Mouse (Mus musculus) activated CD4-positive, CD25-positive, alpha-beta regulatory T cell, adult 4 months (primary cell): ENCODE measurements around the gene Dnah2. TPM values are rescaled to one million over a fixed set of nuclear protein-coding genes. Genes with fewer than 3 reads are reported as not detected.

Experiments used
- ATAC-seq: one replicate; pipeline ENCODE4 v1.8.0; 2017
- polyA plus RNA-seq, 2 experiments: library from polyadenylated mRNA; unstranded; fragments of 100-300 nt; shearing (Covaris generic); gene quantifications; one replicate each; pipeline ENCODE4 v1.2.1; 2017

Dnah2 gene
- polyA plus RNA-seq, 2 experiments from 2014 or later = 0.19 TPM; not detected in 1

DNA sequence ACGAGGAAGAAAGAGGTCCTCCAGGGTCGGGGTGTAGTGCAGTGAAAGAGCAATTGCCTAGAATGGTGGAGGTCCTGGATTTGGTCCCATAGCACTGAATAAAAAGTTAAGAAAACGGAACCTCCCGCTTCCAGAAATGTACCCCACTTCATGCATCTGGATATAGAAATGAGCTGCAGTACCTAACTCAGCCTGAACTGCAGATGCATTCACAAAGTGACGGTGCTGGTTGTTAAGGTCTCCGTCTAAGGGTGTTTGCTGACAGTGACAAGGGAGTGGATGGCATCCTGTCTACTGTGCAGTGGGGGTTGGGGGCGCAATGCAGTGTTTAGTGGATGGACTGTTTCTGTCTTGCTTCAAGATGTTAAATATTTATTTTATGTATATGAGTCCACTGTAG is 162.2 kb downstream of the Dnah2 start:
- ATAC-seq = no peak

DNA sequence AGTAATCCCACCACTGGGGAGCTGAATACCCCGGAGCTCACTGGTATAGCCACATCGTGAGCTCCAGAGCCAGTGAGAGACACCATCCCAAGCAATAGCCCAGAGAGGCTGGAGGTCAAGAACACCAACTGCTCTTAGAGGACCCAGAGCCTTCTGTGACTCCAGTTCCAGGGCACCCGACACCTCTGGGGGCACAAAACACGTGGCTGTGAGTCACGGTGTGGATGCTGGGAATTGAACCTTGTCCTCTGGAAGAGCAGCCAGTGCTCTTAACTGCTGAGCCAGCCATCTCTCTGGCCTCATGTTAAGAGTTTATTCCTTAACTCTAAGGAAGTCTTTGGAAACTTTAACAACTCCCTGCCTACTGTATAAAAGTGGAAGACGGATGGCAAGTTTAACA is 163.9 kb downstream of the Dnah2 start:
- no peak for ATAC-seq

DNA sequence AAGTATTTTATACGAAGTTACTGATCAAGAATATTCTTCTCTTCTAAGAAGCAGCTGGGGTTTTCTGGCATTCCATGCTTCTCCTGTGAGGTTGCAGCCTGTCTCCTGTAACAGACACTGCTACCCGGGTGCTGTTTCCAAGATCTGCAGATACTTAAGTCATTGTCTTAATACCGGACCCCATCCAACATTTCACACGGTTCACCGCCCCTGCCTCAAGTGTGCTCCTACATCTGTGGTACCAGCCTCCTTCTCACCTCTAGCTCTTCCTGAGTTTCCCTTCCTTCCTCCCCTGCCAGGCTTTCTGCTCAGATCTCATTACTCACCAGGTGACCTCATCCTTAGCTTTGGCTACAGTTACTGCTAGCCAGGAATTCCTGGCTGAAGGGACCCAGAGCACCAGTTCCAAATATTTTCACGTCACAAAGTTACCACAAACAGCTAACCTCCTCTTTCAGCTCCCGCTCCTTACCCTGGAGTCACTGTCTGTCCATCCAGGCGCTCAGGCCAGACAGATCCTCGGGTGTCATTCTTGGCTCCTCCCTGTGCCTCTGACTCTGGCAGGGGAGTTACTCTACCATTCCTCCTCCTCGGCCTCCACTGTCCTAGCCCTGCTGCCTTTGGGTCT is 166.3 kb downstream of the Dnah2 start:
- no peak for ATAC-seq

DNA sequence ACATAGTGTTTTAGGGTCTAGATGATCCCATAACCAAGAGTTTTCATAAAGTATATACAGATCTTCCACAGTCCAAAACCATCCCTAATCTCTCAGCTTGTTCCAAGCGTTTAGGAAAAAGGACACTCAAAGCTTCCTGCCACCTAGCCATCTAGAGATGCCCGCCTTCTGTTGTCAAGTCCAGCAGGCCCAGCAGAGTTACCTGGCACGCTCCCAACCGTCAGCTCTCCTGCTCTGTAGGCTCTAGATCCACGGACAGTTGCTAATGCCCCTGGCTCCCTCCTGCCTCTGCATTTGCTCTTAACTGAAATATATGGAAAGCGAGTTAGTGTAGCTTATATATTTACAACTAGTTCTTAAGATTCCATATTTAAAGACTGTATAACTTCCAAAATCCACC is 167.6 kb downstream of the Dnah2 start:
- no peak for ATAC-seq

DNA sequence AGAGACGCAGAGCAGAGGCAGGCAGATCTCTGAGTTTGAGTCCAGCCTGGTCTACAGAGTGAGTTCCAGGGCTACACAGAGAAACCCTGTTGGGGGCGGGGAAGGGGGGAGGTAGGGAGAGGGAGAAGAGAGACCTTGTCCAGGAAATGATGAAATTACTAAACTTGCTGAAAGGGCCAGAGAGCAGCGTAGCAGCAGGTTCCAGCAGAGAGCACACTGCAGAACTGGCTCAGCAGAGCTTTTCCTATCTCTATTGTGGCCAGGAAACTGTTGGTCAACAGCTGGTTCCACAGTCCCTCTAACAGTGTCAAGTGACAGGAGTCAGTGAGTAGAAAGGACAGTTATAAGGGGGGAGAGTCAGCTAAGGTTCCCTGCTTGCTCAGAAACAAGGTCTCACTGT is 169.3 kb downstream of the Dnah2 start:
- ATAC-seq = no peak

DNA sequence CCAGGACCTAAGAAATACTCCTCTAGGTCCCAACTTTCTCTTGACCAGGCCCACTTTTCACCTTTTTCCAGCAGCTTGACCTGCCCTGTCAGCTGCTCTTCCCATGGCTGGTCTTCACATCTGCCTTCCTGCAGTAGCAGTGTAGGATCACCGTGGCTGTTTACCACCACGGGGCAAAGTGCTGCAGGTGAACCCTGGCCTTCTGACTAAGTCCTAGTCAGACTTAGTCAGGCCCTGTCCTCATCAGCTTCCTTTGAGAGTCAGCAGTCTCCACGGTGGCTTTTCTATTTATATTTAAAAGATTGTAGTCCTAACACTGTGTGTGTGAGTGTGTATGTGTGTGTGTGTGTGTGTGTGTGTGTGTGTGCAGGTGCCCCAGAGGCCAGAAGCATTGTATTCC is 171.1 kb downstream of the Dnah2 start:
- no peak for ATAC-seq

DNA sequence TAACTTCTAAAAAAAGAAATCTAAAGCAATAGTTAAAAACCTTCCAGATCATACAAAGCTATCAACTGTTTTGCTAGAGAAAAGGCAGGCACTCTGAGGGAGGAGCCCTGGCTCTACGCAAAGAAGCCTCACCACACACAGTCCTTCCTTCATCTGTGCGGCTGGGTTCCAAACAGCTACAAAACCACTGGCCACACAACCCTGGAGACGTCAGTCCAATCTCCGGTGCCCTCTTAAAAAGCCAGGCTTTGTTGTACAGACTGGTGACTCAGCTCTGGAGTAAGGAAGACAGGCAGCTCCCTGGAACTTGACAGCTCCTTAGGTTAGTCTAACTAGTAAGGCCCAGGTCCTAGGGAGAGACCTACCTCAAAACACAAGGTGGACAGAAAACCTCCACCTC is 173.3 kb downstream of the Dnah2 start:
- ATAC-seq = no peak

DNA sequence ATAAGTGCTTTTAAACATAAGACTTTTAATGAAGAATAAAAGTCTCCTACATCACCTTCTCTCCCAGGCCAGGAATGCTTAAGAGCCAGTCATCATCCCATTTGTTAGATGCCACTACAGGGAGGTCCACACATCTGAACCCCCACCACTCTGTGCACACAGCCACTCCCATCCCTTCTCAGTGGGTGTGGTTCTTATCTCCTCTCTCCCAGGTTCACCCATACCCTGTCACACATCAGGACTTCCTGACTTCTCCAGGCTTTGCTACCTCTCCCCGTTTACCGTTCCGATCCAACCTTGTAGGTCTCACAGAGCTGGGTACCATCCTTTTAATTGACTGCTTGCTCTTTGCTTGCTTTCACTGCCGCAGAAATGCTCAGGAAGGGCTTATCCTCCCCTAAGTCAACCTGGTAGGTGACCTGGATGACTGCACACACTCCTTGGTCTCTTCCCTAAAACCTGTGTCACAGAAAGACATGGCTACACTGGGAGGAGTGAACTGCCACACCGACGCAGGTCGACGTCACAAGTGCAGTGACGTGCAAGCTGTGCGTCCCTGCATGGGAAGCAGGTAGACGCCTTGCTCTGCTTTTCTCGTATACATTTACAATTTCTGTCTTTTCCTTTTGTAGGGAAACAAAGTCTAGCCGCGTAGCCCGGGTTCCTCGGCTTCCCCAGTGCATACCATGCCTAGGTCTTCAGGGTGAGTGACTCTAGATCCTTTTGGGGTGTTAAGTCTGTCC is 175.5 kb downstream of the Dnah2 start:
- no peak for ATAC-seq

DNA sequence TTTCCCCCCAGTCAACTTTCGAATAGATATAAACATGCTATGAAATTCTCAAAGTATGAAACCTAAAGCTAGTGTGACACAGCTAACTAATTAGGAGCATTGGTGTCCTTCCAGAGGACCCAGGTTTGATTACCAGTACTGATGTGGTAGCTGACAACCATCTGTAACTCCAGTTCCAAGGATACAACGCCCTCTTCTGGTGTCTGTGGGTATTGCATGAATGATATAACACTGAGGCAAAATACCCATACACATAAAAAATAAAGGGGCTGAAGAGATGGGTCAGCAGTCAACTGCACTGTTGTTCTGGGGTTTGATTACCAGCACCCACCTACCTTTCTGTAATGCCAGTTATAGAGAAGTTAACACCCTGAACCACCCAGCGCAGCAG is 176.1 kb downstream of the Dnah2 start:
- no peak for ATAC-seq

DNA sequence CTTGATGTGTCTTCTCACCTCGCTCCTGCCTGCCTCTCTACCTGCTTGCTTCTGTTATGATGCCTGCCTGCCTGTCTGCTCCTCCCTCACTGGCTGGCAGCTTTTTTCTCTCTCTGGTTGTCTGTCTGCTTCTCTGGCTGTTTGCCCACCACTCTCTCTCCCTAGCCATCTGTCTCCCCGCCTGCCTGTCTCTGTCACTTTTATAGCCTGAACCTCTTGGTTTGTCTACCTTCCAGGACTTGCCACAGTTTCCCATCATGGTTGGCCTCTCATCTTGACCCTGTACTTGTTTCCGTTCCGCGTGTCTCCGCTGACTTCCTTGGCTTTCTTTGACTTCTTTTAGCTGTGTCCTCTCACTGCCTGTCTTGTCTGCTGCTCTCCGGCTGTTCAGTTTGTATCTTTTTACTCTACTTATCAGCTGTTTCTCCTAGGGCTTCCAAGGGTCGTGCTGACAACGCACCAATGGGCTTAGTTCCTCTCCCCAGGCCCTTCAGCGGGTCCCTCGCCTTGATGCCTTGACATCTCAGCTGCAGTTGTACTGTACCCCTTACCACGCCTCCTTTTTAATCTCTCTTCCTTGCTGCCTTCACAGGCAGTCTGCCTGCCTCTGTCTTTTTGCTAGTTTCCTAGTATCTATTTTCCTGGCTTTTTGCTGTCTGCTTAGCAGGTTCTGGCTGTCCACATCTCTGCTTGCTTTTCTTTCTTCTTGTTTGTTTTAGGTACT is 176.7 kb downstream of the Dnah2 start:
- ATAC-seq = no peak

DNA sequence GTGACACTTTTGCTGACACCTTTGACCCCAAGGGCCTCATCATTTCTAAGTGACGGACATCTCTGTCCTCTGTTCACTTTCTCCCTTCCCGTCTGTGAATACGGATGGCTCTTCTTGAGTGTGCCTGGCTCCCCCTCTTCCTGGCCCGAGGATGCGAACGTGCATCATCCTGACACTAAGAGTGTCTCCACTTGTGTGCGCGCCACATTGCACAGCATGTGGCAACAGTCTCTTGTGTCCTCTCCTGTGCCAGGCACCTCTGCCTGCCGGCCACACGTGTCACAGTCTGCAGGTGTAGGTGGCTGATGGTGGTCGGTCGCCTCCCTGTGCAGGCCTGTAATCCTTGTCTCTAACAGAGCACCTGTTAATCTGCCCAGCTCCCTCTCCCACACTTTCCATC is 177.3 kb downstream of the Dnah2 start:
- ATAC-seq = no peak

DNA sequence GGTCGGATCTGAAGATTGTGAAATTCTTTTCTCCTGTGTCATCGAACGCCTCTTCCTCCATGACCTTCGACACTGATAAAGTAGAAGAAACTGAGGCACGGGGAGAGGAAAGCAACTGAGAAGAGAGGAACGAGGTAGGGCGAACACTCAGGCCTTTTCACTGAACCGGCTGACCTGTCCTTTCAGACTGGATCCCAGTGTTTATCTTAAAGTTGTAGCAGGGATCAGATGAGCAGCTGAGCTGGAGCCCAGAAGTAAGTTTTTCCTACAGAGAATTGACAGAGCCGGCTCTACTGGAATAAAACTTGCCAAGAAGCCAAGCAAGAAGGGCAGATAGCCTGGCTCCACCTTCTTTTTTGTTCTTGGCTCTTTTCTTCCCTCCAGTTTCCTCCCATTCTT is 178.1 kb downstream of the Dnah2 start:
- ATAC-seq = no peak

Other genes starting within 250 kb of the Dnah2 start
- 10 to 100 TPM in 1 of 2 experiments, 1 to 10 TPM in 1; 9.2 to 10.7 TPM for gene Cntrob, start 225.3 kb downstream of the Dnah2 start, polyA plus RNA-seq
- gene Trappc1, start 225.1 kb downstream of the Dnah2 start, polyA plus RNA-seq = 100 to 1,000 TPM; 109 to 112 TPM
- under 1 TPM; 0.31 to 0.89 TPM for gene Kcnab3, start 222.9 kb downstream of the Dnah2 start, polyA plus RNA-seq
- gene Rnf227, start 208.6 kb downstream of the Dnah2 start, polyA plus RNA-seq = 1 to 10 TPM; 2.4 to 3.4 TPM
- gene Chd3, start 179.7 kb downstream of the Dnah2 start, polyA plus RNA-seq = 10 to 100 TPM; 58.7 to 62.7 TPM
- 100 to 1,000 TPM; 146 TPM for gene Naa38, start 153.6 kb downstream of the Dnah2 start, polyA plus RNA-seq
- 10 to 100 TPM in 1 of 2 experiments, 1 to 10 TPM in 1; 9.4 to 17.9 TPM for gene Cyb5d1, start 153.5 kb downstream of the Dnah2 start, polyA plus RNA-seq
- gene Tmem88, start 150.9 kb downstream of the Dnah2 start, polyA plus RNA-seq = under 1 TPM; 0.22 to 0.51 TPM
- 10 to 100 TPM; 23.6 to 28.3 TPM for gene Kdm6b, start 135.4 kb downstream of the Dnah2 start, polyA plus RNA-seq
- gene Efnb3, start 11.1 kb upstream of the Dnah2 start, polyA plus RNA-seq = under 1 TPM in 1 of 2 experiments, not detected in 1; 0.17 TPM
- 10 to 100 TPM; 25.6 to 27.6 TPM for gene Wrap53, start 31.1 kb upstream of the Dnah2 start, polyA plus RNA-seq
- gene Trp53, start 31.2 kb upstream of the Dnah2 start, polyA plus RNA-seq = 100 to 1,000 TPM; 231 to 302 TPM
- under 1 TPM in 1 of 2 experiments, not detected in 1; 0.46 TPM for gene Atp1b2, start 56.8 kb upstream of the Dnah2 start, polyA plus RNA-seq
- not detected for gene Shbg, start 68.8 kb upstream of the Dnah2 start, polyA plus RNA-seq
- gene Sat2, start 72.9 kb upstream of the Dnah2 start, polyA plus RNA-seq = not detected
- 1 to 10 TPM; 6.5 to 7.1 TPM for gene Fxr2, start 83.9 kb upstream of the Dnah2 start, polyA plus RNA-seq
- not detected for gene Sox15, start 106.2 kb upstream of the Dnah2 start, polyA plus RNA-seq
- 10 to 100 TPM; 41.3 to 59.7 TPM for gene Mpdu1, start 113.5 kb upstream of the Dnah2 start, polyA plus RNA-seq
- 1 to 10 TPM; 3.3 to 5.3 TPM for gene Cd68, start 117.0 kb upstream of the Dnah2 start, polyA plus RNA-seq
- 100 to 1,000 TPM; 202 to 297 TPM for gene Eif4a1, start 123.3 kb upstream of the Dnah2 start, polyA plus RNA-seq
- gene Senp3, start 133.0 kb upstream of the Dnah2 start, polyA plus RNA-seq = 10 to 100 TPM; 32.7 to 33.0 TPM
- gene Tnfsf13, start 136.7 kb upstream of the Dnah2 start, polyA plus RNA-seq = not detected
- not detected for gene Tnfsf12, start 146.7 kb upstream of the Dnah2 start, polyA plus RNA-seq
- not detected for gene Tnfsfm13, start 147.0 kb upstream of the Dnah2 start, polyA plus RNA-seq
- 10 to 100 TPM; 24.0 to 28.8 TPM for gene Polr2a, start 209.5 kb upstream of the Dnah2 start, polyA plus RNA-seq
- not detected for gene Slc35g3, start 212.9 kb upstream of the Dnah2 start, polyA plus RNA-seq
- 1 to 10 TPM; 7.8 to 8.1 TPM for gene Zbtb4, start 216.8 kb upstream of the Dnah2 start, polyA plus RNA-seq
- gene Chrnb1, start 246.8 kb upstream of the Dnah2 start, polyA plus RNA-seq = 1 to 10 TPM in 1 of 2 experiments, under 1 TPM in 1; 0.66 to 4.1 TPM